Mouse (Mus musculus) adrenal gland (tissue): ENCODE measurements around the gene Mpl.

ENCODE experiments used
- intact Hi-C: fragments of 180-260 bp; cut with DNase I; formaldehyde crosslinking; loops from one replicate; pipeline ENCODE4 v1.15.1; 2025

Mpl gene

GRCm38 (mm10) chr4:118427768-118428451, 29.4 kb downstream of the Mpl start, which contains the start of gene Elovl1:
Elovl1 (plus strand) TSS chr4:118428093.
- intact Hi-C loops, result loop anchor here (2.0 kb wide), 1 partner anchor 17 kb away; no protein-coding TSS in a partner anchor

- intact Hi-C loops, result loop anchor here (2.0 kb wide), 1 partner anchor 17 kb away; no protein-coding TSS in a partner anchor
Observed at GRCm38 (mm10) chr4:118427415-118427767, 29.9 kb downstream of the Mpl start.

- intact Hi-C loops, result no loop called here
Observed at GRCm38 (mm10) chr4:118425374-118425773, 31.9 kb downstream of the Mpl start.

GRCm38 (mm10) chr4:118424541-118425160, 32.7 kb downstream of the Mpl start:
- intact Hi-C loops, result no loop called here

GRCm38 (mm10) chr4:118421384-118421783, 35.9 kb downstream of the Mpl start:
- intact Hi-C loops, result no loop called here

- intact Hi-C loops, result no loop called here
Observed at GRCm38 (mm10) chr4:118417112-118417797, 40.1 kb downstream of the Mpl start.

GRCm38 (mm10) chr4:118416329-118416728, 41.0 kb downstream of the Mpl start:
- intact Hi-C loops, result no loop called here

- intact Hi-C loops, result no loop called here
Observed at GRCm38 (mm10) chr4:118415779-118416178, 41.5 kb downstream of the Mpl start.

GRCm38 (mm10) chr4:118413553-118413952, 43.8 kb downstream of the Mpl start:
- intact Hi-C loops, result no loop called here

GRCm38 (mm10) chr4:118410871-118411270, 46.4 kb downstream of the Mpl start:
- intact Hi-C loops, result loop anchor here (2.0 kb wide), 1 partner anchor 16 kb away; no protein-coding TSS in a partner anchor

GRCm38 (mm10) chr4:118409142-118409900, 48.0 kb downstream of the Mpl start, which contains the start of the genes Szt2 and Med8:
Szt2 (minus strand) TSS chr4:118409273.
Med8 (plus strand) TSS chr4:118409337.
- intact Hi-C loops, result no loop called here

GRCm38 (mm10) chr4:118402701-118403100, 54.6 kb downstream of the Mpl start:
- intact Hi-C loops, result no loop called here

GRCm38 (mm10) chr4:118401918-118402317, 55.4 kb downstream of the Mpl start:
- intact Hi-C loops, result no loop called here

GRCm38 (mm10) chr4:118401421-118401820, 55.9 kb downstream of the Mpl start:
- intact Hi-C loops, result no loop called here

- intact Hi-C loops, result no loop called here
Observed at GRCm38 (mm10) chr4:118398400-118398799, 58.9 kb downstream of the Mpl start.

GRCm38 (mm10) chr4:118396433-118396832, 60.9 kb downstream of the Mpl start:
- intact Hi-C loops, result no loop called here

- intact Hi-C loops, result no loop called here
Observed at GRCm38 (mm10) chr4:118395289-118395688, 62.0 kb downstream of the Mpl start.

- intact Hi-C loops, result no loop called here
Observed at GRCm38 (mm10) chr4:118394505-118394904, 62.8 kb downstream of the Mpl start.
